Mouse (Mus musculus): ENCODE results near the gene Schip1. TPM values are rescaled to one million over a fixed set of nuclear protein-coding genes. Genes with fewer than 3 reads are reported as not detected.

Schip1 gene
- polyA plus RNA-seq, 1 experiment from 2014 or later = 39.7 TPM

DNA sequence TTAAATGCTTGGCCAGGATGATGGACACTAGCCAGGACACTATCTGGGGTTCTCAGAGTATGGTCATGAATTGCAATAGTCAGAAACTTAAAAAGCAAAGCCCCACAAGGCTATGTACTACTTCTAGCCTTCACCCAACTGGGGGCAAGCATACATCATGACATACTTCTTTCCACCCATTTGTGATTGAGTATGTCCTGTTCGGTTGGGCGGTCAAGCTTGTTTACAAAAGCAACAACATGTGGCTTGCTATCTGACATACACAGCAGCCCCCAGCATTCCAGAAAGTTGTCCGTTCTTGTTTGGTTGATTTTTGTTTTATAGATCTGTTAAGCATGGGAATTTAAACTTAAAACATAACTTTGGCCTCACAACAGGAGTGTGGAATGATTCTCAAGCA, 582.7 kb downstream of the Schip1 start:
- 91% methylated on average over 3 of the region's 3 CpGs for WGBS
- Histone ChIP-seq H3K27me3 (ENCODE audit: low read depth, poor library complexity, severe bottlenecking) (no peaks in the 10 kb centered on the region), H3K9me3 (replicated peaks) (no peaks in the 10 kb centered on the region), H3K4me1 (no peaks in the 10 kb centered on the region), H3K36me3 (no peaks in the 10 kb centered on the region), H3K4me3 (no peak overlapping the region), H3K27ac (replicated peaks) (no peak overlapping the region)
- DNase-seq (ENCODE audit: low spot score) = no peak

DNA sequence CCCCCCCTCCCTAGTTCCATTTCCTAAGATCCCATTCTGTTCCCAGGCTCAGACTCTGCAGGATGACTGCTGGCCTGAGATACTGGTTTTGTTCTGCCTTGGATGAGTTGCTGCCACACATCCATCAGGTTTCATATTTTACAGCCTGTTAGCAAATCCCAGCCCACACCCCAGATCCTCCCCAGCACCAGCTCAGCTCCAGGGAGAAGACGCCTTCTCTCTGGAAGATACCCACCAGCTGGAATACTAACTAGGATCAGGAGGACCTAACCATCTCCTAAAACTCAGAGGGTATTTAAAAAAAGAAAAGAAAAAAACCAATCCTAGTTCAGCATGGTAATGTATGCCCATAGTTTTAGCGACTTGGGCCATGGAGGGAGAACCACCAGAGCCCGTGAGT, 585.6 kb downstream of the Schip1 start:
- H3K36me3 ChIP-seq = no peaks in the 10 kb centered on the region
- DNase-seq (ENCODE audit: low spot score) = no peak
- H3K9me3 ChIP-seq (replicated peaks) = no peaks in the 10 kb centered on the region
- 89% methylated on average over 3 of the region's 3 CpGs for WGBS
- no peaks in the 10 kb centered on the region for H3K4me1 ChIP-seq
- no peak overlapping the region for H3K4me3 ChIP-seq
- H3K27ac ChIP-seq (replicated peaks) = no peak overlapping the region
- no peaks in the 10 kb centered on the region for H3K27me3 ChIP-seq (ENCODE audit: low read depth, poor library complexity, severe bottlenecking)

DNA sequence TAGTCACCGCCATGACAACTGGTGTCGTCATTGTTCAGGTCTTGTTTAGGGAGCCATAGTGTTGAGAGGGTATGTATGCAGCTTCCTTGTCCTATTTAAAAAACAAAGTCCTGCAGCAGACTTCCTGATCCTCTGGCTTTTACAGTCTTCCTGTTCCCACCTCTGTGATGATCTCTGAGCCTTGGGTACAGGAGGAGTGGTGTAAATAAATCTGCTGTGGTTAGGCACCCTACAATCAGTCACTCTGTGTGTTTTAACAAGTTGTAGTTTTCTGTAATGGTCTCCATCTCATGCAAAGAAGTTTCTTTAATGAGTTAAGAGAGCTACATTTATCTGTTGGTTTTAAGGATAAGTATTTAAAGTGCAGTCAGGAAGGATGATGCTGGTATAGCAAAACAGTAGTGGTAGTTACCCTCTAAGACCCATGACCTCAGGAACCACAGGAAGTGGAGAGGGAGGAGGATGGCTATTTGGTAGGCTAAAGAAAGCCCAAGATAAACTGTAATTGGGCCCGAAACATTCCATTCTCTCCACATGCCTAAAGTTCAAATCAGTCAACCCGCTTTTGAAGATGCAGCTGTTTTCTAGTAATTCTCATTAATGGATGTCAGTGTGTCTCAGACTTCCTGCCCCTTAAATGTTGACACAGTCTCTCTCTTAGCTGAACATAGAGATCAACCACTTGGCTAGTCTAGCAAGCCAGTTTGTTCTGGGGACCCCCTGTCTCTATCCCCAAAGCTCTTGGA, 592.2 kb downstream of the Schip1 start:
- Histone ChIP-seq H3K9me3 (replicated peaks) (no peaks in the 10 kb centered on the region), H3K27ac (replicated peaks) (no peak overlapping the region), H3K27me3 (ENCODE audit: low read depth, poor library complexity, severe bottlenecking) (no peaks in the 10 kb centered on the region), H3K36me3 (no peaks in the 10 kb centered on the region), H3K4me1 (no peaks in the 10 kb centered on the region), H3K4me3 (no peak overlapping the region)
- DNase-seq (ENCODE audit: low spot score) = no peak
- WGBS = 91% methylated on average over 4 of the region's 4 CpGs

DNA sequence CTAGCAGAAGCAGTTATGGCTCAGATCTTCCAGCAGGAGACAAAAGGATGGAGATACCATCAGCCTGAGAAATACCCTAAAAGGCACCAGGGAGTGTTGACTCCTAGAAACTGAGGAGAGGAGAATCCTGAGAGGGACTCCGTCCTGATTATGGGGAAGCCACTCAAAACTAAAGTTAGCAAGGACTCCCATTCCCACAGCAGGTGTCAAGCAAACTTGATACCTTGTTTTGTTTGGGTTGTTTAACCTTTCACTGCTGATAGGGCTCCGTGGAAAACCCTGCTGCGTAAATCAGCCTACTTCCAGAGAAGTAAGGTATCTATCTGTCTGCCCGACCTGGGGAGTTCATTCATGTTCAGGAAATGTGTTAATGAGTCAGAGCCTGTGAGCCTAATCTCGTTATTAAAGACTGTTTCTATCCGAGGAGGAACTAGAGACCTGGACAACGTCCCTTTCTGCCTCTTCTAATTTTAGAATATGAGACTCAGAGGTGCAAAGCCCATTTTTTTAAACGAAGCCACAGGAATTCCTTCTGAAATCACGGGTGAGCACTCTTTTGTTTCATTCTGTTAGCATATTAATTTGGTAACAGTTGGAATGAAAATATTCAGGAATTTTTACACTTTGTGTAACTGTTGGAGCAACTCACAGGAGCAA, 593.1 kb downstream of the Schip1 start:
- WGBS = 42% methylated on average over 9 of the region's 9 CpGs
- Histone ChIP-seq H3K9me3 (replicated peaks) (no peaks in the 10 kb centered on the region), H3K4me1 (no peaks in the 10 kb centered on the region), H3K36me3 (no peaks in the 10 kb centered on the region), H3K27ac (replicated peaks) (no peak overlapping the region), H3K4me3 (no peak overlapping the region), H3K27me3 (ENCODE audit: low read depth, poor library complexity, severe bottlenecking) (no peaks in the 10 kb centered on the region)
- DNase-seq (ENCODE audit: low spot score) = no peak

GRCm38 (mm10) chr3:68659996-68660395, 595.4 kb downstream of the Schip1 start:
- Histone ChIP-seq H3K4me1 (no peaks in the 10 kb centered on the region), H3K4me3 (no peak overlapping the region), H3K9me3 (replicated peaks) (no peaks in the 10 kb centered on the region), H3K27ac (replicated peaks) (no peak overlapping the region), H3K36me3 (no peaks in the 10 kb centered on the region), H3K27me3 (ENCODE audit: low read depth, poor library complexity, severe bottlenecking) (no peaks in the 10 kb centered on the region)
- WGBS = 93% methylated on average over 6 of the region's 6 CpGs
- DNase-seq (ENCODE audit: low spot score) = no peak

GRCm38 (mm10) chr3:68660538-68660937, 595.9 kb downstream of the Schip1 start:
- DNase-seq (ENCODE audit: low spot score) = no peak
- Histone ChIP-seq H3K36me3 (no peaks in the 10 kb centered on the region), H3K9me3 (replicated peaks) (no peaks in the 10 kb centered on the region), H3K27ac (replicated peaks) (no peak overlapping the region), H3K4me3 (no peak overlapping the region), H3K4me1 (no peaks in the 10 kb centered on the region), H3K27me3 (ENCODE audit: low read depth, poor library complexity, severe bottlenecking) (no peaks in the 10 kb centered on the region)
- 79% methylated on average over 4 of the region's 4 CpGs for WGBS

GRCm38 (mm10) chr3:68662386-68662785, 597.8 kb downstream of the Schip1 start:
- H3K27ac ChIP-seq (replicated peaks) = no peak overlapping the region
- no peaks in the 10 kb centered on the region for H3K9me3 ChIP-seq (replicated peaks)
- no peak overlapping the region for H3K4me3 ChIP-seq
- H3K4me1 ChIP-seq = no peaks in the 10 kb centered on the region
- H3K27me3 ChIP-seq (ENCODE audit: low read depth, poor library complexity, severe bottlenecking) = no peaks in the 10 kb centered on the region
- H3K36me3 ChIP-seq = no peaks in the 10 kb centered on the region
- WGBS = 80% methylated on average over 5 of the region's 5 CpGs
- no peak for DNase-seq (ENCODE audit: low spot score)

- Histone ChIP-seq H3K4me1 (no peaks in the 10 kb centered on the region), H3K36me3 (no peaks in the 10 kb centered on the region), H3K27me3 (ENCODE audit: low read depth, poor library complexity, severe bottlenecking) (no peaks in the 10 kb centered on the region), H3K9me3 (replicated peaks) (no peaks in the 10 kb centered on the region), H3K4me3 (no peak overlapping the region), H3K27ac (replicated peaks) (no peak overlapping the region)
- 89% methylated on average over 6 of the region's 6 CpGs for WGBS
- no peak for DNase-seq (ENCODE audit: low spot score)
These were observed 599.7 kb downstream of the Schip1 start for GRCm38 (mm10) chr3:68664337-68664736.

- 92% methylated on average over 7 of the region's 7 CpGs for WGBS
- no peaks in the 10 kb centered on the region for H3K9me3 ChIP-seq (replicated peaks)
- H3K36me3 ChIP-seq = no peaks in the 10 kb centered on the region
- no peak for DNase-seq (ENCODE audit: low spot score)
- H3K27ac ChIP-seq (replicated peaks) = no peak overlapping the region
- no peak overlapping the region for H3K4me3 ChIP-seq
- H3K27me3 ChIP-seq (ENCODE audit: low read depth, poor library complexity, severe bottlenecking) = no peaks in the 10 kb centered on the region
- H3K4me1 ChIP-seq = no peaks in the 10 kb centered on the region
These were observed 601.8 kb downstream of the Schip1 start for GRCm38 (mm10) chr3:68666377-68666776.

DNA sequence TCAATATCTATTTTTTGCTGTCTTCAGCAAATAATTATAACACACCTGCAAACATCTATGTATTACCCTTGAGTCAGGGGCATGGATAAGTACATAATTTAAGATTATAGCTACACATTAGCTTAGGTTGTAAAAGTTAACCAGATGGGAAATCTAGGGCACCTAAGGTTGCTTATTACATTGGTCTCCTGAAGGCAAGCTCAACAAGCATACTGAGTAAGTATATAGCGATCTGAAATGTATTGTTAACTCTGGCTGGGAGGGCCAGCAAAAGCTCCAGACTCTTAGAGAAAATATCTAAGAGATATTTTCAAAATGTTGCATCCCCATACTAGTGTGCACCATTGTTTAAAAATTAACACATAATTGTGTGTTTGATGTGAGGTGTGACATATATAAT, 603.2 kb downstream of the Schip1 start:
- H3K4me1 ChIP-seq = no peaks in the 10 kb centered on the region
- H3K4me3 ChIP-seq = no peak overlapping the region
- 95% methylated on average over 1 of the region's 1 CpGs for WGBS
- H3K9me3 ChIP-seq (replicated peaks) = no peaks in the 10 kb centered on the region
- no peak for DNase-seq (ENCODE audit: low spot score)
- H3K27ac ChIP-seq (replicated peaks) = no peak overlapping the region
- no peaks in the 10 kb centered on the region for H3K27me3 ChIP-seq (ENCODE audit: low read depth, poor library complexity, severe bottlenecking)
- H3K36me3 ChIP-seq = no peaks in the 10 kb centered on the region

DNA sequence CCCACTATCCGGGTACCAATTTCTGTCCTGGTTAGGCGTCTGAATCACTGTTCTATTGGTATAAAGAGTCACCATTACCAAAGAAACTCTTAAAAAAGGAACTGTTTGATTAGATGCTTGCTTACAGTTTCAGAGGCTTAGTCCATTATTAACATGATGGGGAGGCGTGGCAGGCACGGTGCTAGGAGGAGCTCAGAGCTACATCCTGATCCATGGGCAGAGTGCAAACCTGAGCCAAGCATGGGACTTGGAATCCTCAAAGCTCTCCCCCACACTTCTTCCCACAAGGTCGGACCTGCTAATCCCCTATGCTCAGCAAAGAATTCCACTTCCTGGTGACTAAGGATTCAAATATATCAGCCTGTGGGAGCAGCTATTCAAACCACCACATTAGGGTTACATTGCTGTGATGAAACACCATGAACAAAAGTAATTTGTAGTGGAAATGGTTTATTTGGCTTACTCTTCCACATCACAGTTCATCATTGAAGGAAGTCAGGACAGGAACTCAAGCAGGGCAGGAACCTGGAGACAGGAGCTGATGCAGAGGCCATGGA, 604.9 kb downstream of the Schip1 start:
- DNase-seq (ENCODE audit: low spot score) = no peak
- H3K4me3 ChIP-seq = no peak overlapping the region
- WGBS = 81% methylated on average over 5 of the region's 5 CpGs

DNA sequence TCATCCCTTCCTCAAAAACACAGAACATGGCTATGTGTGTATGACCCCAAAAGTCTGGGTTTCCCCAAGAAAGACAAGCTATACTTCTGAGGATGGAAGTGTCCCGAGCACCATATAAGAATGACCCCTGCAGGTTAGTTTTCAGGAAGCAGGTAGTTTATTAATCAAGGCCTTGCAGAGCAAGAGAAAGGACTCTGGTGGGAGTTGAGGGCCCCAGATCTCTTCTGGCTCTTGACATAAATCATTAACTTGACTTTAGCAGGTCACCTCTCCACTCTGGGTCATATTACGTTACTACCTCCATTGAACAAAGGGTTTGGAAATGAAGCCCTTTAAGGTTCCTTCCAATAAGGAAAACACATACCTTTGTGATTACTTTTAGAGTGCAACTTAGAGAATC, 610.1 kb downstream of the Schip1 start:
- no peak for DNase-seq (ENCODE audit: low spot score)
- Histone ChIP-seq H3K36me3 (no peaks in the 10 kb centered on the region), H3K27ac (replicated peaks) (no peak overlapping the region), H3K27me3 (ENCODE audit: low read depth, poor library complexity, severe bottlenecking) (no peaks in the 10 kb centered on the region), H3K9me3 (replicated peaks) (no peaks in the 10 kb centered on the region), H3K4me3 (no peak overlapping the region), H3K4me1 (peaks cover 8% of the 10 kb centered on the region; the same call in 1 of the 2 replicates)
- 81% methylated on average over 2 of the region's 2 CpGs for WGBS

More for the DNA sequence above, 604.9 kb downstream of the Schip1 start:
- Histone ChIP-seq H3K36me3 (no peaks in the 10 kb centered on the region), H3K9me3 (replicated peaks) (no peaks in the 10 kb centered on the region), H3K27me3 (ENCODE audit: low read depth, poor library complexity, severe bottlenecking) (no peaks in the 10 kb centered on the region), H3K27ac (replicated peaks) (no peak overlapping the region), H3K4me1 (no peaks in the 10 kb centered on the region)

DNA sequence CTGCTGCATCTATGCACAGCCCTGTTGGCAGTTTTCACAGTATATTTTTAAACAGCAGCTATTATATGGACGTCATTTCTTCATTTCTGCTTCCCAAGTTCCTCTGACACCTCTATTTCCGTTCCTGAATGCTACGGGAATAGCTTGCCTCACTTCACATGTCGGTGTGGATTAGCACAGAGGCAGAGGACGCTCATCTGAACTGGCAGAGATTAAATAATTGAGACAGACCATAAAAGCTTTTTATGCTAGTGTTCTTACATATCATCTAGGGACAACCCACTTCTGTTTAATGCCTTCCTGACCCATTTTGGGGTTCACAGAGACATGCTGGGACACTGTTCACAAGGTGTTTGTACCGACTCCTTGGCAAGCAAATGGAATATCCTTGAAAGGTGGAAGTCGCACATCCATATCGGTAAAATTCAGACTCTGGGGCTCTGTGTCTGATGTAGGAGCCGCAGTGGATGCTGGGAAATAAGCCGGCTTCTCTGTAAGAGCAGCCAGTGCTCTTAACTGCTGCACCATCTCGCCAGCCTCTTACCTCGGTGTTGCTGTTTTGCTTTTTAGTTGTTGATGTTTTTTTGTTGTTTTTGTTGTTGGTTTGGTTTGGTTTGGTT, 610.7 kb downstream of the Schip1 start:
- H3K27me3 ChIP-seq (ENCODE audit: low read depth, poor library complexity, severe bottlenecking) = no peaks in the 10 kb centered on the region
- no peak overlapping the region for H3K27ac ChIP-seq (replicated peaks)
- H3K4me1 ChIP-seq = peaks cover 8% of the 10 kb centered on the region; the same call in 1 of the 2 replicates
- no peaks in the 10 kb centered on the region for H3K36me3 ChIP-seq
- WGBS = 90% methylated on average over 12 of the region's 12 CpGs
- DNase-seq (ENCODE audit: low spot score) = no peak
- H3K4me3 ChIP-seq = no peak overlapping the region
- H3K9me3 ChIP-seq (replicated peaks) = no peaks in the 10 kb centered on the region
